Mouse (Mus musculus): ENCODE data around the gene Olfr325.
"Not testable (repeated sequence)": the region's sequence is repeated elsewhere in the genome, so short reads cannot be mapped to it uniquely, and the experiment has no call there.

Olfr325 gene

DNA sequence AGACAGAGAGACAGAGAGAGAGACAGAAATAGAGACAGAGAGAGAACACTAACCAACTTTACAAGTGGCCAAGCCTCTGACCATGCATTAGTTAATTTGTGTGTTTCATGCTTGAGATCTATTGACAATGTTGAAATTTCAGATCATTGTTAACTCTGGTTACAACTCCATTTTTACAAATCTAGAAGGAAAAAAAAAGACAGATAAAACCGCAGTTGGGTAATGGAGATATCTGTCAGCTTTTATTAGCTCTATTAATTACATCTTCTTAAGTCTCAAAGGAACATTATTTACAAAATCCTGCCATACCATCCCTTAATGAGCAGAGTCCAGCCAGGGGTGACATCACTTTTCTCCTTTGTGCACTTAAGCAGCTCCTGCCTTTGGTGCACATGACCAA, at the start of gene Olfr325:
Olfr325 (plus strand) TSS at position 301 of the 400 bp plus-strand sequence.
- no peak for DNase-seq (ENCODE audit: low spot score)

DNA sequence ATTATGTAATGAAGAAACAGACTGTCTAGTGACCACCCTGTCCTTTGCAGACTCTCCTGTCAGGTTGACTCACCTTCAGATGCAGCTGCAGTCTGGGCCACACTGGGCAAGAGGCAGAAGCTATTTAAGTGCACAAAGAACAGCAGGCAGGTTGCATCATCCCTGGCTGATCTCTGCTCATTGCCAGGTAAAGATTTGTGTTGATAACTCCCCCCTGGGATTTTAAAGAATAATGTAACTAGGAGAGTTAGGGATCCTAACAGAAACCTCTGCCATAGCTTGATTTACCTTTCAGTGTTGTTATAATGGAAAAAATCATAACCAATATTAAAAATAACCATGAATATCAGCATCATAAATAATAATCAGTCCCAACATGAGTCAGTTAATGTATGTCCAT, 42.8 kb upstream of the Olfr325 start, which contains the start of gene Olfr330:
Olfr330 (minus strand) TSS at position 101 of the 400 bp plus-strand sequence.
- DNase-seq (ENCODE audit: low spot score), result not testable (repeated sequence)

DNA sequence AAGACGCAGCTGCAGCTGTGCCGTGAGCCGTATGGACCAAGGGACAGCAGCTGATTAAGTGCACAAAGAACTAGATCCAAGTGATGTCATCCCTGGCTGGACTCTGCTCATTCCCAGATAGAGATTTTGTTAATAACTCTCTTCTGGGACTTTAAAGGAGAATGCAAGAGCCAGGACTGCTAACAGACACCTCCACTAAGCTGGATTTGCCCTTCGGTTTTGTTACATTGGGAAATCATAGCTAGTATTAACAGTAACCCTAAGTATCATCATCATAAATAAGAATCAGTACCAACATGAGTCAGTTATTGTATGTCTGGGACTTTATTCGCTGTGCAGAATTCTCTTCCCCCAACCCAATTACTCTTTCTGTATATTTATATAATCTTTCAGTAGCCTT, 31.2 kb upstream of the Olfr325 start, which contains the start of gene Olfr329-ps:
Olfr329-ps (minus strand) TSS at position 101 of the 400 bp plus-strand sequence.
- no peak for DNase-seq (ENCODE audit: low spot score)

DNA sequence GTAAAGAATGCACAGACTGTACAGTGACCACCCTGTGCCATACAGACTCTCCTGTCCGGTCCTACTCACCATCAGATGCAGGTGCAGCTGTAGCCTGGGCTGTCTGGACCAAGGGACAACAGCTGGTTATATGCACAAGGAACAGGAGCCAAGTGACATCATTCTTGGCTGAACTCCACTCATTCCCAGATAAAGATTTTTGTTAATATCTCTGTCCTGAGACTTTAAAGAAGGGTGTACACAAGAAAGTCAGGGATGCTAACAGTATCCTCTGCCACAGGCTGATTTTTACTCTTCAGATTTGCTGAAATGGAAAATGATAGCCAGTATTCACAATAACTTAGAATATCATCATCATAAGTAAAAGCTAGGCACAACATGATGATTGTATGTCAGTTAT, 22.0 kb upstream of the Olfr325 start, which contains the start of gene Olfr328:
Olfr328 (minus strand) TSS at position 101 of the 400 bp plus-strand sequence.
- no peak for DNase-seq (ENCODE audit: low spot score)

DNA sequence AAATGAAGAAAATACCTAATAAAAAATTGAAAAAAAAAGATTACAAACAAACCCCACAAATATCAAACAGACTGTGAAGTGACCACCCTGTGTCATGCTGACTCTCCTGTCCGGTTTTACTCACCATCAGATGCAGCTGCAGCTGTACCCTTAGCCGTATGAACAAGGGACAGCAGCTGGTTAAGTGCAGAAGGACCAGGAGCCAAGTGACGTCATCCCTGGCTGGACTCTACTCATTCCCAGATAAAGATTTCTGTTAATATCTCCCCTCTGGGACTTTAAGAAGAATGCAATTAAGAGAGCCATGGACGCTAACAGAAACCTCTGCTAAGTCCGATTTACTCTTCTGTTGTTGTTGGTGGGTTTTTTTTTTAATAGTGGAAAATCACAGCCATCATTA, 7.1 kb upstream of the Olfr325 start, which contains the start of gene Olfr224:
Olfr224 (minus strand) TSS at position 149 of the 400 bp plus-strand sequence.
- DNase-seq (ENCODE audit: low spot score), result no peak

DNA sequence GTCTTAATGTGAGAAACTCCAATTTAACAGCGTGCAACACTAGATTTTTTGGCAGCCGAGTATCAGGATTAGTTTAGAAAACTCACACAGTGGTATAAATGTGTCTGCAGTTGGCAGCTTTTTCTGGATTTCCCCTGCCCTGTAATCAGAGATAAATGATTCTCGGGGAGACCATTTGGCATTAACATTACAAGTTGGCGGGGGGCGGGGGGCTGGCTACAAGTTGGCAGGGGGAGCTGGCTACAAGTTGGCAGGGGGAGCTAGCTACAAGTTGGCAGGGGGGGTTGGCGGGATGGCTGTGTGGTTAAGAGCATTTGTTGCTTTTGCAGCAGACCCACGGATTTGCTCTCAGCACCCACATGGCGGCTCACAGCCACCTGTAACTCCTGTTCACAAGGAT, 1.1 kb downstream of the Olfr325 start:
- DNase-seq (ENCODE audit: low spot score), result no peak

DNA sequence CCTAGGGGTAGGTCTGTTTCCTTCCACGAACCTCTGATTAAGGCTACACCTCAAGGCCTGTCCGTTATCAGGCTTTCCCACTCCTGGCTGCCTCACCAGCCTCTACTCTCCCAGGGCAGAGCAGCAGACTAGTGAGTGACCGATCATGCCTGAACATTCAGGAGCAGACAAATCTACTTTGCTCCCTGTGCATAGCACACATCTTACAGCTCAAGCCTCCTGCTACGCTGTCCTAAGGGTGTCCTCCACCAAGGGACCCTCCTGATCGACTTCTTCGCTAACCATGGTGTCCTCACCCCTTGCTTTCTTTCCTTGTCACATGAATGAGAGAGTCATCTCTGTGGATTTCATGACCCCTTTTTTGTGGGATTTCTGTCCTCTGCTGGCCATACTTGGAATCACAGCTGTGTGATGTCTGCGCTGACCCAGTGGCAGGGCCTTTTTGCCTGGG, 10.4 kb downstream of the Olfr325 start:
- DNase-seq (ENCODE audit: low spot score), result peak; percentile 47

DNA sequence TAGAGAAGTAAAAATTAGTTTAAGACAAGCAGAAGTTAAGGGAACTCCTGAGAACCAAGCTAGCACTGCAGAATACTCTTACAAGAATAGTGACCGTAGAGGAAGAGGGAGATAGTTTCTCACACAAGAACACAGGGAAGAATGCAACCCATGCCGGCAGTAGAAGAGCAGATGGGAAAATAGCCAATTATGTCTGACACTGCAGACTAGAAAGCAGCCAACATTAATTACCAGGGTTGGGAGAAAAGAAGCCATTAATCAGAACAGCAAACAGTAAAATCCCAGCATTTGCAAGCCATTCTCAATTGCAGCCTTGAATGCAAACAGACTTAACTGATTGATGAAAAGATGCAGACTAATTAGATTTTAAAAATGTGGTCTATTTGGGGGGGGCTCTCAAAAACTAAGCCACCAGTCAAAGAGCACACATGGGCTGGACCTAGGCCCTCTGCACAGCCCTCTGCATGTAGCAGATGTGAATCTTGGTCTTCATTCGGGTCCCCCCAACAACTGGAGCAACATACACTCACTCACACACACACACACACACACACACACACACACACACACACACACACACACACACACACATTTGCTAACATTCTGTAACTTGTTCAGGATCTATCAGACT, 11.2 kb downstream of the Olfr325 start:
- no peak for DNase-seq (ENCODE audit: low spot score)

DNA sequence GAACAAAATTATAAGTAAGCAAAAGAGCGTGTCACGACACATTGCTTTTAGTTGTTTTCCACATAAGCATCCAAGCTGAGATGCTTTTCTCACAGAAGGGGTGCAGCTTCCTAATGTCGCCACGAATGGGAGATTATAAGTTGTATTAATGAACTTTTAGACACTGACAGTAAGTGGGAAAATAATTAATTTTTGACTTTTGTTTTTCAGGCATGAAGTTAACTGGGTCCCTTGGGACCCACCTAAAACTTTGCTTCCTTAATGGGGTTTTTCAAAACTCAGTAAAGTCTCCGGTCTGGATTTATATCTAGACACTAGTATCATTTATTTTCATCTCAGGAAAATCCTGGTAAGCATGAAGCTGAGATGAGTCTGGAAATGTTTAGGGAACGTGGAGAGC, 17.3 kb downstream of the Olfr325 start, which contains the start of gene Olfr324:
Olfr324 (plus strand) TSS at position 301 of the 400 bp plus-strand sequence.
- DNase-seq (ENCODE audit: low spot score), result no peak

DNA sequence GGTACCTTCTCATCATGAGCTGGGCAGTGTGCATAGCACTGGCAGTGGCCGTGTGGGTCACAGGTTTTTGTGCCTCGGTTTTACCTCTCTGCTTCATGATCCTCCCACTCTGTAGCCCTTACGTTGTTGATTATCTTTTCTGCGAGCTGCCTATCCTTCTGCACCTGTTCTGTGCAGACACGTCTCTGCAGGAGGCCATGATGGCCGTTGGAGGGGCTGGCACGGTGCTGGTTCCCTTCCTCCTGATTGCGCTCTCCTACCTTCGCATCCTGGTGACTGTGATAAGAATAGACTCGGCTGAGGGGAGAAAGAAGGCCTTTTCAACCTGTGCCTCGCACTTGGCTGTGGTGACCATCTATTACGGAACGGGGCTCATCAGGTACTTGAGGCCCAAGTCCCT, 20.3 kb downstream of the Olfr325 start:
- no peak for DNase-seq (ENCODE audit: low spot score)

DNA sequence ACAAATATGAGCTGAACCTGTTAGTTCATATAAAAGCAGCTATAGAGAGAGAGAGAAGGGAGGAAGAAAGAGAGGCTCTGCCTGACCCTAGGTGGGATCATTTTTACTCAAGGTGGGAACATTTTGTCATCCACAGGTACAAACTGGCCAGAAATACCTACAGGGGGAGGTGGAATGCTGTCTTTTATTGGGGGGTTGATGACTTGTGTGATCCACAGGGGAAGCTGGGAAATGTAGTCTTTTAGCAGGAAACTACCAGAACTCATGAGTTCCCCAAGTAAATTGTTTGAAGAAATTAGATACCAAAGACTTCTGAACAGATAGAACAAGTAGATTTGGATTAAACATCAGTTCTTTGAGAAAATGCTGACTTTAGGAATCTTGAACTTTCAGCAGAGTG, 24.5 kb downstream of the Olfr325 start:
- no peak for DNase-seq (ENCODE audit: low spot score)

DNA sequence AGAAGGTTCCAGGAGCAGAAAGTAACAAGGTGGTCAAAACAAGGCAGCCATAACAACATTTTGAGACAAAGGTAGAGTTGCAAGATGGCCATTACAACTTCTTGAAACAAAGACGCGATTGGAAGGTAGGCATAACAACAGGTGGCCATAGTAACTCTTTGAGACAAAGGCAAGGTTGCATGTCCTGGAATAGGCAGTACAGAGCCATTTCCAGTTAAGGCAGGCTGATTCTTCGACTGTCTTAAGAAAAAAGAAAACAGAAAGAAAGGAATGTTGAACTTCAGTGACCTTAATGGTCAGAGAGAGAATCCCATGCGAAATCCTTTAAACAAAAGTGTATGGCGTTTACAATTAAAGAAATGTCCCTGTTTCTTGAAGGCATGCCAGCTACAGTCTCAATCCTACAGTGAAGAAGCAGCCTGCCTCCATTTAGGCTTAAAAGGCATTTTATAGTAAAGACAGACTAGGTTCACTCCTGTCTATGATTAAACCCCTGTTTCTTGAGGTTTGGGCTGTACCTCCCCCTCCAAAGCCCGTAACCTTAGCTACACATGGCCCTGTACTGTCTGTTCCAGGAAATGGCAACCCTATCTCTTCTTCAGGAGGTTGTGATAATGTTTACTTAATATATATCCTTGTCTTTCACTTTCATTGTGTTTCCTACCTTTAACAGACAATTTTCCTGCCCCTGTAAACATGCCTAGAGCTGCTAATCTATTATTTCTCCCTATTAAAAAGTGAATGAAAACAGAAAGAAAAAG, 25.4 kb downstream of the Olfr325 start:
- DNase-seq (ENCODE audit: low spot score), result no peak

DNA sequence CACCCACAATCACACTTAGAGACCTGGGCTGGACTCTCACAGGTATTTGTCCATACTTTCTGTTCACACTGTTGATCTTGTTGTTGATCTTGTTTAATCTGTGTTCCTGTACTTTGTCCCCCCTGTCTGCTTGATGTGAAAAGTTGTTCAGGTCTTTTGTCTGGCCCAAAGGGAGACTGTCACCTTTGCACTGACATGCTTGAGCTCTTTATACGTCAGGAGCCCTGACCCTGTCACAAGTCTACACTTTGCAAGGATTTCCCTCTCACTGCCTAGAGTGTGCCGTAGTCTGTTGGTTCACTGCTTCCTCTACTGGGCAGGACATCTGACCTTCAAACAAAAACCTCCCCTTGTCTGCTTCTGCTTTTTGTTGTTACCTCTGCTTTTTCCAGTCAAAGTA, 27.2 kb downstream of the Olfr325 start:
- DNase-seq (ENCODE audit: low spot score), result no peak

DNA sequence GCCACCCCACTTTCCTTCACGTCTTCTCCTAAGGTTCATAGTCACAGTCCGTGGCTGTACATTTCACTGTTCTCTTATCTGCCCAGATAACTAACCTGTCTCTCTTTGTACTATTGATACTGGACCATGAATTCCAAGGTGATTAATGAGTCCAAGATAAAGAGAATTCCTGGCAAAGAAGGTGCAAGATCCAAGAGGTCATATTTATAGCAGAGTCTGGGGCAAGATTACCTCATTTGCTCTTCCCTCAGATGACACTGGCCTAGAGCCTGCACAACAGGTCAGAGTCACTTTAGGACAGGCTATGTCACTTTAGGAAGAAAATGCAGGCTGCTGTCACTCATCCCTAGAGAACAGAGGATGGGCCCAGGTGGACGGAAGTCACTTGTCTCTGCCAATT, 27.7 kb downstream of the Olfr325 start:
- no peak for DNase-seq (ENCODE audit: low spot score)

DNA sequence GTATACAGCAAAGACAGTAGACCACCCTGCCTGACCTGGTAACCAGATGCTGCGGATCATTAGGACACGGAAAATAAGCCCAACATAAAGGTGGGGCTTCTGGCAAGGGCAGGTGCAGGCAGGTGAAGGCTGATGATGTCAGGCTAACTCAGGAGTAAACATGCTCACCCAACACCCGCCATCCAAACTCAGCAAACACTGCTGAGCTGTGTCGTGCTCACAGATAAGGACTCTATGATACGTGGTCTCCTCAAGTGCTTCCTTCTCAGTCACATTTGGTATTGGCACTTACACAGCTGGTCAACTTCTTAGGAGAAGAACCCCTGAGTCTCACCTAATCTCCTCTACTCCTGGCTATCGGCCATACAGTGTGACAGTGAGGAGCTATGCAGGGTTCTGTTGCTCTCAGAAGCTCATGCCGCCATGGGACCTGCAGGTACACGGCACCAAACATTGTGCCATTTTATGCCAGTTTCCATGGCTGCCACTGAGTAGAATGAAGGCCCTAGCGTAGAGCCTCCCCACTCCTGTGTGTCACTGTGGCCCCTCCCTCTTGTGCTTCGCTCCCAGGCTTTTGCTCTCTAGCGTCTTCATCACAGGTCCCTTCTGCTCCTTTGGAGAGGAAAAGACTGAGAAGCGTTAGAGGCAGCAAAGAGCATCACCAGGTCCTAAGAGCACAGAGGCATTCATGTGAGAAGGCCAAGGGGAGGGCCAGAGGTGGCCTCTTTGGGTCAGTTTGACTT, 28.8 kb downstream of the Olfr325 start:
- DNase-seq (ENCODE audit: low spot score), result no peak

DNA sequence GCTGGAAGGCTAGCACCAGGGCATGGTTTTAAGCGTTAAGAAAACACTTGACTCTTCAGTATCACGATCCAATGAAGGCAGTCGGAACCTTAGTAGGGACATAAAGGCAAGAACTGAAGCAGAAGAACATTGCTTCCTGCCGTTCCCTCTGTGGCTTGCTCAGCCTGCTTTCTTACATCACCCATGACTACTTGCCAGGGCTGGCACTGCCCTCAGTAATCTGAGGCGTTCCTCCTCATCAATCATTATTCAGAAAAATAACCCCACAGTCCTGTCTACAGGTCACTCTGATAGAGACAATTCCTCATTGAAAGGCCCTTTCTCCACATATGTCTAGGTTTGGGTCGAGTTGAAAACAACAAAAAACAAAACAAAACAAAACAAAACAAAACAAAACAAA, 29.5 kb downstream of the Olfr325 start:
- no peak for DNase-seq (ENCODE audit: low spot score)

DNA sequence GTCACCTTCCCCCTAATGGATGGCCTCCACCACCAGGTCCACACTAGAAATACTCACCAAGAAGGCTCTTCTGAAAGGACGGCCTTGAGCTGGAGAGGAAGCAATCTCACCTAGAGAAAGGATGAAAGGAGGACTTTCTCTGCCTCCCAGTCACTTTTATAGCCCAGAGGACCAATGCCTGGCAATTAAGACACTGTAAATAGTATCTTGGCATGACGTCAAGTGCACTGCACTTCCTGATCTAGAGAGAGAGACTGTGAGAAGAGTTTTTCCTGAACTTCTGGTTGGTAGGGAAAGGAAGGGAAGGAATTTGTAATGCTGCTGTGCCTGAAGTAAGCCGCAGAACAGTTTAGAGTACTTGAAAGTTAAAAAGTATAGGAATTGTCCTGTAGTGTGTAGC, 35.8 kb downstream of the Olfr325 start:
- DNase-seq (ENCODE audit: low spot score), result no peak

DNA sequence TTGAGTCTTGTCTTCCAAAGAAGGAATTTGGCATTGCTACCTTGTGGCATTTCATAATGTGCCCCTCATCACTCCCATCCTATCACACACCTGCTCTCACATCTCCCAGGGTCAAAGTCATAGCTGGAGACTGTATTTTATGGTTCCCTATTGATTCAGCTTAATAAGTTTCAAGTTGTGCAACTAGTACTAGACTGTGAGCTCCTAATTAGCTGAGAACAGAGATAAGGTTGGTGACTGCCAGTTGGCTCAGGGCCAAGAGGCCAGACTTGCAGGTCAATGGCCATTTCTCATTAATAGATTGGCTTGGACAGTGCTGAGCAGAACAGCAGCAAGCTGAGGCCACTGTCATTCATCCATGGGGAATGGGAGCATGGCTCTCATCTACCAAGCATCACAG, 37.0 kb downstream of the Olfr325 start:
- no peak for DNase-seq (ENCODE audit: low spot score)

DNA sequence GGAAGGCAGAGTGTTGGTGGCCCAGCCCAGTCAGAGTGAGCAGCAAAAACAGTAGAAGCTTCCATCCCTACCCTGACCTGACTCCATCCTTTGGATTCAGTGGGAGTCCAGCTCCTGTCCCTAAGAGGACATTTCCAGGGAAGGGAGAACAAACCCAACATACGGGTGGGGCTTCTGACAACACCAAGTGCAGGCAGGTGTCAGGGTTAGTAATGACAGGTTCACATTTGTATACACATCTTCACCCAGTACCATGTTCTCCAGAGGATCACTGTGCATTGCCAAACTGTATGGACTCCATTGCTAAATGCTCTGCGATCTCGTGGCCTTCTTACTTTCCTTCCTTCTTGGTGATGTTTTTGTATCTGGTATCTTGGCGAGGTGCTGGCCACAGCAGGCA, 38.4 kb downstream of the Olfr325 start, which contains the start of gene 2210407C18Rik:
2210407C18Rik (minus strand) TSS at position 101 of the 400 bp plus-strand sequence.
- no peak for DNase-seq (ENCODE audit: low spot score)

DNA sequence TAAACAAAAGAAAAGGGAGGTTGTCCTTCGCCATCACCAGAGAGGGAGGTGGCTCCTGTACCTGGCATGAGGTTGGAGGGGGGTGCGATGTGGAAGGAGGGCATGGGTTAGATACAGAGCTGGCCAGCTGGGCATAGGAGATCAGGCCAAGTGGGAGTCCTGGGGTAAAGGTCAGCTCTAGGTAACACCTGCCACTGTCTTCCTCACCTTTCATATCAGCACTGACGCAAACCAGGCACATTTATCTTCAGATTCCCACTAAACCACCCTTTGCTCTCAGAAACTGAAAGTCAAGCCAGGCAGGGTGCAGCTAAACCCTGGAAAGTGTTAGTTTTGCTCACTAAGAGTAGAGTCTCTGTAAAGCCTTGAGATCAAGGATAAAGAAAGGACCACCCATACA, 40.8 kb downstream of the Olfr325 start:
- DNase-seq (ENCODE audit: low spot score), result no peak

DNA sequence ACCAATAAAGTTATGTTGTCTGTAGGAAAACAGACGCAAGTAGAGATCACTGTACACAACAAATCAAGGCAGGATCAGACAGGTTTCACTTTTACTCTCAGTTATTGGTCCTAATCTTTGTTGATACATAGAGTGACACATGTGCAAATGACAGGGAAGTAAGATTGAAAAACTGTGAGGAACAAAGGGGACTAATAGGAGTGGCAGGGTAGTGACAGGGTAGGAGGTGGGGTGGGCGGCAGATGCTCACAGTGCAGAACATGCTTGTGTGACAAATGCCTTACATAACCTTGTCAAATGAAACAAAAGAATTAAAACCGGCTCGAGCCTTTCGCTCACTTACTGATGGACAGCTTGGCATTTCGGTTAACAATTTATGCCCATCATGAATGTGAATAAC, 41.3 kb downstream of the Olfr325 start:
- DNase-seq (ENCODE audit: low spot score), result no peak

DNA sequence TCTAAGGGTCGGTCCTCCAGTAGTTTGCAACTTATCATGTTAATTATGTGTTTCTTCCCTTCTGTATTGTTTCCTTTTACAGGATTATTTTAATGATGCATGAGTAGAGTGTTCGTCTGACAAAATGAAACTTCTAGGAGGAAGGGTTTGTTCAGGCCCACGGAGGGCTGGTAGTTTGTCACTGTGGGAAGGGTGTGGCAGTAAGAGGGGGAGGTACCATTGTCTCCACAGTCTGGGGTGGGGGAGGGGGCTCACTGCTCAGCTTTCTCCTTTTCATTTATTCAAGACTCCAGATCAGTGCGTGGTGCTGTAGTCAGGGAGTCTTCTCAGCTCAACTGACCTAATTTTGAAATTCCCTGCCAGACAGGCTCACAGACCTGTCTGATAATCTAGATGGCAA, 48.6 kb downstream of the Olfr325 start:
- DNase-seq (ENCODE audit: low spot score), result no peak

Data from ovary, postnatal 36 days (tissue).